Mouse (Mus musculus) limb, embryonic 13.5 days (tissue): Measurements from ENCODE around the gene Abl2. TPM values are rescaled to one million over a fixed set of nuclear protein-coding genes. Genes with fewer than 3 reads are reported as not detected.

Experiments
- ATAC-seq: fragments of 200-750 bp; cut with Nextera tagmentation; 2 replicates; pipeline ENCODE4 v1.8.0; 2017; ENCODE audit warnings: low read depth, moderate number of reproducible peaks, moderate TSS enrichment; ENCODE audit not compliant: low FRiP score
- H3K27ac ChIP-seq: fragments of 300-500 bp; sonication (generic); 2 replicates; pipeline ENCODE4 v1.5.1; 2015; ENCODE audit warnings: inconsistent platforms, mild to moderate bottlenecking, moderate library complexity
- H3K27me3 ChIP-seq: fragments of 300-500 bp; sonication (generic); 2 replicates; pipeline ENCODE4 v1.6.1; 2015; ENCODE audit warnings: mild to moderate bottlenecking, inconsistent platforms
- H3K36me3 ChIP-seq: fragments of 300-500 bp; sonication (generic); 2 replicates; pipeline ENCODE4 v1.6.1; 2015; ENCODE audit warnings: inconsistent platforms, mild to moderate bottlenecking, moderate library complexity
- H3K4me1 ChIP-seq: fragments of 300-500 bp; sonication (generic); 2 replicates; pipeline ENCODE4 v1.6.1; 2015; ENCODE audit warnings: inconsistent platforms
- H3K4me2 ChIP-seq: fragments of 300-500 bp; sonication (generic); replicated peaks from 2 replicates; pipeline ENCODE4 v1.6.1; 2015; ENCODE audit warnings: inconsistent platforms, mild to moderate bottlenecking, moderate library complexity
- H3K4me3 ChIP-seq: fragments of 300-500 bp; sonication (generic); 2 replicates; pipeline ENCODE4 v1.5.1; 2015; ENCODE audit warnings: moderate library complexity, mild to moderate bottlenecking, inconsistent platforms
- H3K9ac ChIP-seq: fragments of 300-500 bp; sonication (generic); 2 replicates; pipeline ENCODE4 v1.6.1; 2015; ENCODE audit warnings: mild to moderate bottlenecking, inconsistent platforms
- H3K9me3 ChIP-seq: fragments of 300-500 bp; sonication (generic); 2 replicates; pipeline ENCODE4 v1.6.1; 2016; ENCODE audit warnings: inconsistent platforms
- WGBS: fragments of 180-500 bp; shearing (Covaris S2); methylation state at CpG from one replicate; pipeline ENCODE4 v1.1.7; 2015; 5-methylcytosine and 5-hydroxymethylcytosine counted together
- polyA plus RNA-seq: library from polyadenylated mRNA; unstranded; fragments of >200 nt; fragmentation: Nextera tagmentation; extraction: Ambion mirVana; gene quantifications from 2 replicates; pipeline ENCODE4 v1.2.1, GENCODE M21; 2015

Abl2 gene
- polyA plus RNA-seq, 1 experiment from 2014 or later: 5.3 TPM

- H3K4me3 ChIP-seq: no peak overlapping the region
- no peaks in the 10 kb centered on the region for H3K9me3 ChIP-seq
- no peak overlapping the region for H3K4me2 ChIP-seq
- peaks cover 9% of the 10 kb centered on the region for H3K4me1 ChIP-seq
- 35% methylated on average over 1 of the region's 1 CpGs for WGBS
- H3K27me3 ChIP-seq: no peaks in the 10 kb centered on the region
- no peak overlapping the region for H3K27ac ChIP-seq
- no peak overlapping the region for H3K9ac ChIP-seq
- no peaks in the 10 kb centered on the region for H3K36me3 ChIP-seq
- ATAC-seq: 0 out of 2 replicates have a peak, but pooled peaks have one; percentile 54
Observed at GRCm38 (mm10) chr1:156590357-156590756, 31.8 kb downstream of the Abl2 start.

GRCm38 (mm10) chr1:156593267-156593666 lies 34.7 kb downstream of the Abl2 start:
- Histone ChIP-seq H3K9ac (no peak overlapping the region), H3K36me3 (no peaks in the 10 kb centered on the region), H3K27me3 (no peaks in the 10 kb centered on the region), H3K4me3 (no peak overlapping the region), H3K4me2 (no peak overlapping the region), H3K27ac (no peak overlapping the region), H3K4me1 (peaks cover 6% of the 10 kb centered on the region; the same call in 1 of the 2 replicates), H3K9me3 (no peaks in the 10 kb centered on the region)
- WGBS: 83% methylated on average over 5 of the region's 5 CpGs
- no peak for ATAC-seq

- no peak overlapping the region for H3K4me2 ChIP-seq
- no peak overlapping the region for H3K4me3 ChIP-seq
- no peak for ATAC-seq
- H3K9ac ChIP-seq: no peak overlapping the region
- no peaks in the 10 kb centered on the region for H3K36me3 ChIP-seq
- no peaks in the 10 kb centered on the region for H3K9me3 ChIP-seq
- H3K27me3 ChIP-seq: no peaks in the 10 kb centered on the region
- 82% methylated on average over 4 of the region's 4 CpGs for WGBS
- no peaks in the 10 kb centered on the region for H3K4me1 ChIP-seq
- H3K27ac ChIP-seq: no peak overlapping the region
Observed at GRCm38 (mm10) chr1:156597089-156597488, 38.5 kb downstream of the Abl2 start.

GRCm38 (mm10) chr1:156602545-156602944 lies 44.0 kb downstream of the Abl2 start:
- H3K4me2 ChIP-seq: no peak overlapping the region
- H3K27me3 ChIP-seq: no peaks in the 10 kb centered on the region
- H3K4me3 ChIP-seq: no peak overlapping the region
- no peak overlapping the region for H3K27ac ChIP-seq
- H3K36me3 ChIP-seq: no peaks in the 10 kb centered on the region
- no peak for ATAC-seq
- peaks cover 12% of the 10 kb centered on the region for H3K4me1 ChIP-seq
- no peak overlapping the region for H3K9ac ChIP-seq
- WGBS: 86% methylated on average over 3 of the region's 3 CpGs
- no peaks in the 10 kb centered on the region for H3K9me3 ChIP-seq

- Histone ChIP-seq H3K9ac (no peak overlapping the region), H3K27me3 (no peaks in the 10 kb centered on the region), H3K4me2 (no peak overlapping the region), H3K4me3 (no peak overlapping the region), H3K9me3 (no peaks in the 10 kb centered on the region), H3K4me1 (peaks cover 12% of the 10 kb centered on the region), H3K36me3 (no peaks in the 10 kb centered on the region), H3K27ac (no peak overlapping the region)
- ATAC-seq: no peak
- 73% methylated on average over 12 of the region's 12 CpGs for WGBS
Observed at GRCm38 (mm10) chr1:156605094-156605866, 46.7 kb downstream of the Abl2 start.

GRCm38 (mm10) chr1:156605940-156606339 lies 47.4 kb downstream of the Abl2 start:
- H3K36me3 ChIP-seq: no peaks in the 10 kb centered on the region
- no peak overlapping the region for H3K9ac ChIP-seq
- H3K27me3 ChIP-seq: no peaks in the 10 kb centered on the region
- H3K4me3 ChIP-seq: no peak overlapping the region
- no peak overlapping the region for H3K4me2 ChIP-seq
- H3K4me1 ChIP-seq: peaks cover 12% of the 10 kb centered on the region
- no peaks in the 10 kb centered on the region for H3K9me3 ChIP-seq
- H3K27ac ChIP-seq: no peak overlapping the region
- no peak for ATAC-seq
- 71% methylated on average over 2 of the region's 2 CpGs for WGBS

- Histone ChIP-seq H3K9ac (no peak overlapping the region), H3K36me3 (peaks cover 4% of the 10 kb centered on the region; the same call in 1 of the 2 replicates), H3K27me3 (no peaks in the 10 kb centered on the region), H3K4me3 (no peak overlapping the region), H3K4me1 (peaks cover 12% of the 10 kb centered on the region), H3K4me2 (no peak overlapping the region), H3K27ac (no peak overlapping the region), H3K9me3 (no peaks in the 10 kb centered on the region)
- WGBS: 97% methylated on average over 2 of the region's 2 CpGs
- no peak for ATAC-seq
Observed at GRCm38 (mm10) chr1:156608496-156608895, 49.9 kb downstream of the Abl2 start.

GRCm38 (mm10) chr1:156610257-156610656 lies 51.7 kb downstream of the Abl2 start:
- H3K4me3 ChIP-seq: no peak overlapping the region
- ATAC-seq: no peak
- H3K27me3 ChIP-seq: no peaks in the 10 kb centered on the region
- no peak overlapping the region for H3K9ac ChIP-seq
- peaks cover 19% of the 10 kb centered on the region for H3K4me1 ChIP-seq
- H3K36me3 ChIP-seq: peaks cover 4% of the 10 kb centered on the region; the same call in 1 of the 2 replicates
- H3K4me2 ChIP-seq: no peak overlapping the region
- WGBS: 92% methylated on average over 1 of the region's 1 CpGs
- no peaks in the 10 kb centered on the region for H3K9me3 ChIP-seq
- H3K27ac ChIP-seq: no peak overlapping the region

- H3K36me3 ChIP-seq: peaks cover 4% of the 10 kb centered on the region; the same call in 1 of the 2 replicates
- H3K4me3 ChIP-seq: no peak overlapping the region
- H3K4me2 ChIP-seq: peak overlapping the region; percentile 25; the same call in 1 of the 2 replicates
- ATAC-seq: peak; percentile 17; the same call in 1 of the 2 replicates
- H3K4me1 ChIP-seq: peaks cover 28% of the 10 kb centered on the region
- 0 out of 2 replicates have a peak overlapping the region, but pooled peaks have one; percentile 45 for H3K9ac ChIP-seq
- H3K27ac ChIP-seq: peak overlapping the region; percentile 39; the same call in 1 of the 2 replicates
- no peaks in the 10 kb centered on the region for H3K9me3 ChIP-seq
- no peaks in the 10 kb centered on the region for H3K27me3 ChIP-seq
- 23% methylated on average over 9 of the region's 9 CpGs for WGBS
Observed at GRCm38 (mm10) chr1:156613855-156614530, 55.4 kb downstream of the Abl2 start.

- Histone ChIP-seq H3K36me3 (peaks cover 4% of the 10 kb centered on the region; the same call in 1 of the 2 replicates), H3K27me3 (no peaks in the 10 kb centered on the region), H3K27ac (no peak overlapping the region), H3K4me1 (peaks cover 28% of the 10 kb centered on the region), H3K9me3 (no peaks in the 10 kb centered on the region), H3K9ac (no peak overlapping the region), H3K4me2 (no peak overlapping the region), H3K4me3 (no peak overlapping the region)
- 47% methylated on average over 1 of the region's 1 CpGs for WGBS
- no peak for ATAC-seq
Observed at GRCm38 (mm10) chr1:156614710-156615109, 56.1 kb downstream of the Abl2 start.

- peak overlapping the region; percentile 44 for H3K4me2 ChIP-seq
- ATAC-seq: peak; percentile 70
- H3K4me1 ChIP-seq: peaks cover 30% of the 10 kb centered on the region
- no peak overlapping the region for H3K9ac ChIP-seq
- no peak overlapping the region for H3K4me3 ChIP-seq
- WGBS: 15% methylated on average over 13 of the region's 13 CpGs
- H3K9me3 ChIP-seq: no peaks in the 10 kb centered on the region
- H3K27me3 ChIP-seq: no peaks in the 10 kb centered on the region
- no peak overlapping the region; the same call in 1 of the 2 replicates for H3K27ac ChIP-seq
- peaks cover 4% of the 10 kb centered on the region; the same call in 1 of the 2 replicates for H3K36me3 ChIP-seq
Observed at GRCm38 (mm10) chr1:156615381-156616133, 57.0 kb downstream of the Abl2 start.
